Mouse (Mus musculus) kidney, embryonic 14.5 days (tissue): ENCODE measurements around the gene Hmg20b. TPM values are rescaled to one million over a fixed set of nuclear protein-coding genes. Genes with fewer than 3 reads are reported as not detected.

ENCODE experiments used
- ATAC-seq: fragments of 200-750 bp; cut with Nextera tagmentation; 2 replicates; pipeline ENCODE4 v1.8.0; 2017; ENCODE audit warnings: moderate number of reproducible peaks, mild to moderate bottlenecking, moderate TSS enrichment, moderate library complexity; ENCODE audit not compliant: low FRiP score, low TSS enrichment
- H3K27ac ChIP-seq: fragments of 300-500 bp; sonication (generic); 2 replicates; pipeline ENCODE4 v1.5.1; 2014; ENCODE audit warnings: low read depth, mild to moderate bottlenecking, low read length, moderate library complexity, mixed read lengths
- H3K27me3 ChIP-seq: fragments of 300-500 bp; sonication (generic); 2 replicates; pipeline ENCODE4 v1.6.1; 2014; ENCODE audit warnings: mild to moderate bottlenecking, low read length; ENCODE audit not compliant: control insufficient read depth, insufficient read depth
- H3K36me3 ChIP-seq: fragments of 300-500 bp; sonication (generic); 2 replicates; pipeline ENCODE4 v1.6.1; 2014; ENCODE audit warnings: low read length, mixed read lengths; ENCODE audit not compliant: control insufficient read depth, insufficient read depth
- H3K4me1 ChIP-seq: fragments of 300-500 bp; sonication (generic); 2 replicates; pipeline ENCODE4 v1.6.1; 2014; ENCODE audit warnings: low read length, mixed read lengths; ENCODE audit not compliant: control insufficient read depth, insufficient read depth
- H3K4me2 ChIP-seq: fragments of 300-500 bp; sonication (generic); replicated peaks from 2 replicates; pipeline ENCODE4 v1.6.1; 2014; ENCODE audit warnings: low read depth, mild to moderate bottlenecking, low read length
- H3K4me3 ChIP-seq: fragments of 300-500 bp; sonication (generic); 2 replicates; pipeline ENCODE4 v1.5.1; 2014; ENCODE audit warnings: mild to moderate bottlenecking, low read length
- H3K9ac ChIP-seq: fragments of 300-500 bp; sonication (generic); 2 replicates; pipeline ENCODE4 v1.6.1; 2014; ENCODE audit warnings: low read depth, mild to moderate bottlenecking, low read length, moderate library complexity
- H3K9me3 ChIP-seq: fragments of 300-500 bp; sonication (generic); 2 replicates; pipeline ENCODE4 v1.6.1; 2016; ENCODE audit warnings: low read length; ENCODE audit not compliant: control insufficient read depth
- WGBS: fragments of 180-500 bp; shearing (Covaris S2); extraction: QIAGEN DNeasy Blood & Tissue Kit; methylation state at CpG from one replicate; pipeline ENCODE4 v1.1.7; 2014; 5-methylcytosine and 5-hydroxymethylcytosine counted together
- polyA plus RNA-seq: library from polyadenylated mRNA; unstranded; fragments of >200 nt; fragmentation: Nextera tagmentation; extraction: Ambion mirVana; gene quantifications from 2 replicates; pipeline ENCODE4 v1.2.1, GENCODE M21; 2014

Hmg20b gene
- polyA plus RNA-seq, 1 experiment from 2014 or later, result 115 TPM

DNA sequence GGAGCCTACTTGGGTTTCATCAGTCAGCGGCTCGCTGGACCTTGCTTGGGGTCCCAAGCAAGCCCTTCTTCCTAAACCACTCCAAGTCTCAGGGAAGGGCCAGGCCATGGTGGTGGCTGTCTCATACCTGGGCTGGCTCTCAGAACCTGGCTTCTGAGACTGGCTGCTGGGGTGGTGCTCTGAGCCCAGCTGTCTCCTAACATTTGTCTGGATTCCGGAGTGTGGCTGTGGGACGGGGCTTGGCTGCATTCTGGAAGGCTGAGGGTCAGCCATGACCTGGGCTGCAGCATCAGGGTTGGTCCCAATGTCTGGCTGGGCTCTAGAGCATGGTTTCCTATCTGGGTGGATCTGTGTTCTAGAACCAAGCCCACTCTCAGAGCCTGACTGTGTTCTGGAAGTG is 13.7 kb downstream of the Hmg20b start:
- Histone ChIP-seq H3K9ac (no peak overlapping the region), H3K27ac (peak overlapping the region; percentile 52; the same call in 1 of the 2 replicates), H3K4me1 (peaks cover 26% of the 10 kb centered on the region), H3K4me3 (no peak overlapping the region), H3K36me3 (no peaks in the 10 kb centered on the region), H3K4me2 (no peak overlapping the region), H3K9me3 (no peaks in the 10 kb centered on the region), H3K27me3 (peaks cover 9% of the 10 kb centered on the region)
- no peak for ATAC-seq
- WGBS, result 70% methylated on average over 4 of the region's 4 CpGs

DNA sequence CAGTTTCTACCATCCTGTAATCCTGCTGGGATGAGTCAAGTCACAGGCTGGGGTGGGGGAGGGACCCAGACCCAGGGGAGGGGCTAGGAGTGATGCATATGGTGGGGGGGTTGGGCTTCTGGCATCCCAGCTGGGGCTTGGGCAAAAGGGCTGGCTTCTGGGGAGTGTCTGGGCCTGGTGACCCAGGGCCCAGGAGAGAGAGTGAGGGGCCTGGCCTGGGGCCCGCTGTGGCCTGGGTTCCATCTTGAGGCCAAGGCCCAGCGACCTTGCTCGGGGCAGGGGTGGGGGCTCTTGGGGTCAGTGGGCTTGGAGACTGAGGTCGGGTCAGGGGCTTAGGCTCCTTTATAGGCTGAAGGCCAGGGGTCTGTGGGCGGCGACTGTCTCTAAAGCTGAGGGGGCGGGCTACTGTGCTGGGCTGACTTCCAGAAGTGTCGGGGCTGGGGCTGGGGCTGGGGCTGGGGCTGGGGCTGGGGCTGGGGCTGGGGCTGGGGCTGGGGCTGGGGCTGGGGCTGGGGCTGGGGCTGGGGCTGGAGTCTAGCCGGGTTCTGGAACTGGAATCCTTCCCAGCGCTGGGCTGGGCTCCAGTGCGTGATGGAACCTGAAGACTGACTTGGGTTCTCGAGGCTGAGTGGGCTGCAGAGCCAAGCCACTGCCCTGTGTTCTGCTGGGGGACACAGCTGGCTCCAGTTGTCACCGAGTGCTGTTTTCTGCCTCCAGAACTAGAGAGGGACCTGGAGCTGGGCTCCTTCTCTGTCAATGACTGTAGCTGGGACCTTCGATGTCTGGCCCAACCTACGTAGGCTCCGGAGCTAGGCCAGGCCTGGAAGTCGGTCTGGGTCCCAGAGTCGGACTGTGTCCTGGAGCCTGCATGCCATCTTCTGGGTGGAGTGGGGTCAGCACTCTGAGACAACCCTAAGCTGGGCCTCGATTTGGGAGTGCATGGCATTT is 14.6 kb downstream of the Hmg20b start:
- H3K4me2 ChIP-seq, result no peak overlapping the region; the same call in 1 of the 2 replicates

DNA sequence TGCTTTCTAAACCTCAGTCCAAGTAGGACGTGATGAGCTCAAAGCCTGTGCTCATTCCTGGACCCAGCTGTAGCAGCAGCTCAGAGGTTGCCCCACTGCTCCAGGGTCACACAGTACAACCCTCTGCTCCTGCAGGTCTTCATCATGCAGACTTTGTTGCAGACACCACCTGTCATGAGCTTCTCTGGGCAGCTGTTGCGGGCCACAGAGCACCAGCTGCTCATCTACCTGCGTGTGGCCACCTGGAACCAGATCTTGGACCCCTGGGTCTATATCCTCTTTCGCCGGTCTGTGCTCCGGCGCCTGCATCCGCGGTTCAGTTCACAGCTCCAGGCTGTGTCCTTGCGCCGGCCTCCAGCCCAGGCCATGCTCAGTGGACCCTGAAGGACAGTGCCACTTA is 16.0 kb downstream of the Hmg20b start:
- Histone ChIP-seq H3K9me3 (no peaks in the 10 kb centered on the region), H3K27me3 (peaks cover 9% of the 10 kb centered on the region), H3K4me3 (no peak overlapping the region), H3K4me2 (no peak overlapping the region), H3K4me1 (peaks cover 32% of the 10 kb centered on the region), H3K27ac (no peak overlapping the region), H3K9ac (no peak overlapping the region), H3K36me3 (no peaks in the 10 kb centered on the region)
- 0 out of 2 replicates have a peak, but pooled peaks have one; percentile 1 for ATAC-seq
- WGBS, result 50% methylated on average over 11 of the region's 11 CpGs

More for the DNA sequence above, 14.6 kb downstream of the Hmg20b start:
- Histone ChIP-seq H3K27ac (peak overlapping the region; percentile 52), H3K27me3 (peaks cover 9% of the 10 kb centered on the region), H3K4me3 (no peak overlapping the region), H3K36me3 (no peaks in the 10 kb centered on the region), H3K4me1 (peaks cover 26% of the 10 kb centered on the region), H3K9me3 (no peaks in the 10 kb centered on the region), H3K9ac (no peak overlapping the region)
- WGBS, result 42% methylated on average over 12 of the region's 19 CpGs
- peak; percentile 41 for ATAC-seq

DNA sequence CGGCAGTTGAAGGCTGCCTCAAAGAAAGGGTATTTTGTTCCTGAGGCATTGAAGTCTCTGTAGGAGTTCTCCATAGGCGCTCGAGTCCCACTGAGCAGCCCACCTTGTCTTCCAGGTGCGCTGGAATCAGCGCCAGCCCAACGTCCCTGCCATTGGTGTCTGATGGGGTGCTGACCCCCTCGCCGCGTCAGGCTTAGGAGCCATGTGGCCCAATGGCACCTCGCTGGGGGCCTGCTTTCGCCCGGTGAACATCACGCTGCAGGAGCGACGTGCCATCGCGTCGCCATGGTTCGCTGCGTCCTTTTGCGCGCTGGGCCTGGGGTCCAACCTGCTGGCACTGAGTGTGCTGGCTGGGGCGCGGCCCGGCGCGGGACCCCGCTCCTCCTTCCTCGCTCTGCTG is 18.0 kb downstream of the Hmg20b start:
- peak overlapping the region; percentile 17 for H3K4me3 ChIP-seq

GRCm38 (mm10) chr10:81330007-81330406 is 20.3 kb downstream of the Hmg20b start:
- Histone ChIP-seq H3K9me3 (no peaks in the 10 kb centered on the region), H3K27ac (peak overlapping the region; percentile 87), H3K4me1 (peaks cover 31% of the 10 kb centered on the region), H3K36me3 (peaks cover 23% of the 10 kb centered on the region), H3K9ac (peak overlapping the region; percentile 34; the same call in 1 of the 2 replicates), H3K27me3 (peaks cover 9% of the 10 kb centered on the region), H3K4me2 (peak overlapping the region; percentile 34; the same call in 1 of the 2 replicates), H3K4me3 (peak overlapping the region; percentile 9; the same call in 1 of the 2 replicates)
- WGBS, result 61% methylated on average over 4 of the region's 4 CpGs
- no peak for ATAC-seq

More for the DNA sequence above, 18.0 kb downstream of the Hmg20b start:
- Histone ChIP-seq H3K4me1 (peaks cover 42% of the 10 kb centered on the region), H3K9me3 (no peaks in the 10 kb centered on the region), H3K27ac (no peak overlapping the region), H3K36me3 (no peaks in the 10 kb centered on the region; the same call in 1 of the 2 replicates), H3K4me2 (peak overlapping the region; percentile 29), H3K27me3 (peaks cover 9% of the 10 kb centered on the region), H3K9ac (peak overlapping the region; percentile 42; the same call in 1 of the 2 replicates)
- 25% methylated on average over 29 of the region's 29 CpGs for WGBS
- no peak for ATAC-seq

- Histone ChIP-seq H3K4me3 (peak overlapping the region; percentile 18; the same call in 1 of the 2 replicates), H3K4me2 (peak overlapping the region; percentile 34)
Measured at GRCm38 (mm10) chr10:81329194-81329975, 20.9 kb downstream of the Hmg20b start.

GRCm38 (mm10) chr10:81328386-81328785 is 21.9 kb downstream of the Hmg20b start, which contains the start of gene Tbxa2r:
Gene Tbxa2r (plus strand): TSS chr10:81328731.
- H3K27ac ChIP-seq, result peak within 1 kb of the TSS; percentile 87
- no peaks in the 10 kb centered on the region for H3K9me3 ChIP-seq
- peak within 1 kb of the TSS; percentile 34 for H3K4me2 ChIP-seq
- peaks cover 39% of the 10 kb centered on the region for H3K36me3 ChIP-seq
- WGBS, result 10% methylated on average over 7 of the region's 10 CpGs
- peak within 1 kb of the TSS; percentile 34 for H3K9ac ChIP-seq
- no peak; the same call in 1 of the 2 replicates for ATAC-seq
- peak within 1 kb of the TSS; percentile 18 for H3K4me3 ChIP-seq
- peaks cover 9% of the 10 kb centered on the region for H3K27me3 ChIP-seq
- H3K4me1 ChIP-seq, result peaks cover 23% of the 10 kb centered on the region; the same call in 1 of the 2 replicates

More at GRCm38 (mm10) chr10:81329194-81329975, 20.9 kb downstream of the Hmg20b start:
- Histone ChIP-seq H3K36me3 (peaks cover 29% of the 10 kb centered on the region), H3K4me1 (peaks cover 24% of the 10 kb centered on the region; the same call in 1 of the 2 replicates), H3K9ac (peak overlapping the region; percentile 34; the same call in 1 of the 2 replicates), H3K9me3 (no peaks in the 10 kb centered on the region), H3K27ac (peak overlapping the region; percentile 87), H3K27me3 (peaks cover 9% of the 10 kb centered on the region)
- peak; percentile 41; the same call in 1 of the 2 replicates for ATAC-seq
- WGBS, result 62% methylated on average over 10 of the region's 10 CpGs

- H3K36me3 ChIP-seq, result peaks cover 43% of the 10 kb centered on the region
- peak overlapping the region; percentile 34; the same call in 1 of the 2 replicates for H3K4me2 ChIP-seq
- no peaks in the 10 kb centered on the region for H3K9me3 ChIP-seq
- WGBS, result 17% methylated on average over 2 of the region's 2 CpGs
- H3K4me3 ChIP-seq, result no peak overlapping the region
- ATAC-seq, result no peak
- 0 out of 2 replicates have a peak overlapping the region, but pooled peaks have one; percentile 20 for H3K9ac ChIP-seq
- H3K4me1 ChIP-seq, result peaks cover 23% of the 10 kb centered on the region; the same call in 1 of the 2 replicates
- peak overlapping the region; percentile 87; the same call in 1 of the 2 replicates for H3K27ac ChIP-seq
- peaks cover 8% of the 10 kb centered on the region for H3K27me3 ChIP-seq
Measured at GRCm38 (mm10) chr10:81327959-81328358, 22.3 kb downstream of the Hmg20b start.
